Mouse (Mus musculus) layer of hippocampus, postnatal 25 days (tissue): Measurements from ENCODE around the gene Smlr1. TPM values are rescaled to one million over a fixed set of nuclear protein-coding genes. Genes with fewer than 3 reads are reported as not detected.

Source experiments
- DNase-seq, 2 experiments: peaks; one replicate each; pipeline ENCODE4 v3.0.0; 2022; ENCODE audit warnings: mixed read lengths in 2 of 2, low spot score in 1 of 2; ENCODE audit errors: extremely low spot score in 1 of 2
- total RNA-seq, 2 experiments: library from RNA; stranded (reverse); gene quantifications; 2 replicates each; pipeline ENCODE4 v1.2.3; 2021

The Smlr1 gene
- total RNA-seq, 2 experiments from 2014 or later, result not detected

GRCm38 (mm10) chr10:25503250-25503649 is 32.8 kb downstream of the Smlr1 start:
- no peak for DNase-seq

GRCm38 (mm10) chr10:25499323-25500071 is 36.6 kb downstream of the Smlr1 start:
- no peak for DNase-seq

GRCm38 (mm10) chr10:25488456-25488855 is 47.6 kb downstream of the Smlr1 start:
- peak; percentile 58 to 86 for DNase-seq

- no peak for DNase-seq
Measured at GRCm38 (mm10) chr10:25482791-25483190, 53.3 kb downstream of the Smlr1 start.

GRCm38 (mm10) chr10:25479716-25480115 is 56.4 kb downstream of the Smlr1 start:
- no peak for DNase-seq

Other genes starting within 250 kb of the Smlr1 start
- gene Akap7, start 228.4 kb downstream of the Smlr1 start, total RNA-seq, result 10 to 100 TPM; 46.3 to 51.7 TPM
- 100 to 1,000 TPM in 1 of 2 experiments, 10 to 100 TPM in 1; 89.8 to 118 TPM for gene Epb41l2, start 176.5 kb downstream of the Smlr1 start, total RNA-seq